Mouse (Mus musculus) brown adipose tissue, adult 24 weeks (tissue): ENCODE measurements around the gene Polg2. TPM values are rescaled to one million over a fixed set of nuclear protein-coding genes. Genes with fewer than 3 reads are reported as not detected.
"Not testable (repeated sequence)": the region's sequence is repeated elsewhere in the genome, so short reads cannot be mapped to it uniquely, and the experiment has no call there.

Source experiments
- H3K27ac ChIP-seq: fragments of 200-500 bp; replicated peaks from 2 replicates; pipeline ENCODE4 v1.5.1; 2012; ENCODE audit warnings: low read depth, mild to moderate bottlenecking, low read length
- H3K4me1 ChIP-seq: fragments of 200-500 bp; 2 replicates; pipeline ENCODE4 v1.6.1; 2012; ENCODE audit warnings: low read length, mixed read lengths; ENCODE audit not compliant: control insufficient read depth, insufficient read depth, insufficient read length
- H3K4me3 ChIP-seq: fragments of 200-500 bp; 2 replicates; pipeline ENCODE4 v1.5.1; 2012; ENCODE audit warnings: low read depth, mild to moderate bottlenecking, low read length, moderate library complexity; ENCODE audit not compliant: insufficient read depth
- polyA plus RNA-seq: library from polyadenylated mRNA; stranded (reverse); fragments of >200 nt; gene quantifications from 2 replicates; pipeline ENCODE4 v1.2.4, GENCODE M21; 2012; ENCODE audit not compliant: missing spikeins, insufficient read depth, insufficient read length

Polg2 gene
- polyA plus RNA-seq, 1 experiment: 4.6 TPM

DNA sequence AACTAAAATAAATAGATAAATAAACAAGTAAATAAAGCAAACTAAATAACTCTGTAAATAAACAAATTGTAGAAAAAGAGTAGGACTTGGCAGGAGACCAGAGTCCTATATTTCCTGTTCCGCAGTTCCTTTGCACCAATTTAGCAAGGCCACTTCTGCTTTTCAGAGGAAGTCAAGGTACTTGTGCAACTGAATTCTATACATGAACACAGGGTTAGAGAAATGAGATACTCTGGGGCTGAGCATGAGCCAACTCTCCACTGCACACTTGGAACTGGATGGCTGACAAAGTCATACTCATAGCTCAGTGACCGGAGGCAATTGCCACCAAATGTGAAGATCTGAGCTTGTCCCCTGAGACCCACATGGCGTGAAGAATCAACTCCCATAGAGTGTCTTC, 20.3 kb downstream of the Polg2 start:
- Histone ChIP-seq H3K4me1 (no peaks in the 10 kb centered on the region; the same call in 1 of the 2 replicates), H3K4me3 (no peak overlapping the region)

GRCm38 (mm10) chr11:106755583-106755982, 23.8 kb downstream of the Polg2 start:
- no peak overlapping the region for H3K27ac ChIP-seq
- no peak overlapping the region for H3K4me3 ChIP-seq
- no peaks in the 10 kb centered on the region; the same call in 1 of the 2 replicates for H3K4me1 ChIP-seq

More for the DNA sequence above, 20.3 kb downstream of the Polg2 start:
- H3K27ac ChIP-seq: no peak overlapping the region

DNA sequence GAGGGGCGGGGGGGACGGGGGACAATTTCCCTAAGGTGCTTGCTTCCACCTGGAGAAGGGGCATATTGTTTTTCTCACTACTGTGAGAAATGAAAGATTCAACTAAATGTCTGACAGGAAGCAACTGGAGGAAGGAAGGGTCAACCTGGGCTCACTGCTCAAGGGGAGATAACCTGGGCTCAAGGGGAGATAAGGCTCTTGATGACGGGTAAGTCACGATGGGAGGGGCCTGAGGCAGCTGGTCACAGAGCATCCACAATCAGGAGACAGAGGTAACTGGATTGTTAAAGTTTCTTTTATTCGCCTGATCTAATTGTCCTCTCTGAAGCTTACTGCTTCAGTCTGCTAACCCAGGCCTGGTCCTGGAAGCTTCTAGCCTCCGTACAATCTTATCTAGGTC, 26.0 kb downstream of the Polg2 start:
- no peak overlapping the region for H3K4me3 ChIP-seq
- no peak overlapping the region for H3K27ac ChIP-seq
- H3K4me1 ChIP-seq: no peaks in the 10 kb centered on the region; the same call in 1 of the 2 replicates

DNA sequence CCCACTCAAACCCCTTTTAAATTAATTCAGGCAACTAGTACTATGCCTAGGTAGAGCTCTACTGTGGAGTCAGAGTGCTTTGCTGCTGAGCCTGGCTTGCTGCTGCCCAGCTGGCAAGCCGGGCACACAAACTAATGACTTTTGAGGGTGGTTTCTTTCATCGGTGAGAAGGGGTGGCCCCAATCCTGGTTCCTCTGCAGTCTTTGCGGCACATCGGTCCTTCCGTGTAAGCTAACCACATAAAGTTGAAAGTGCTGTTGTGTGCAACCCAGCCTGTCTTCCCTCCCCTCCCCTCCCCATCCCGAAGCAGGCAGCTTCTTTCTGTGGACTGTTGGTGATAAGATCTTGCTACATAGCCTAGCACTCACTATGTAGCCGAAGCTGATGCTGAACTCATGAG, 27.2 kb downstream of the Polg2 start:
- peak overlapping the region; percentile 14; the same call in 1 of the 2 replicates for H3K4me3 ChIP-seq
- H3K27ac ChIP-seq: peak overlapping the region; percentile 43
- H3K4me1 ChIP-seq: no peaks in the 10 kb centered on the region; the same call in 1 of the 2 replicates

DNA sequence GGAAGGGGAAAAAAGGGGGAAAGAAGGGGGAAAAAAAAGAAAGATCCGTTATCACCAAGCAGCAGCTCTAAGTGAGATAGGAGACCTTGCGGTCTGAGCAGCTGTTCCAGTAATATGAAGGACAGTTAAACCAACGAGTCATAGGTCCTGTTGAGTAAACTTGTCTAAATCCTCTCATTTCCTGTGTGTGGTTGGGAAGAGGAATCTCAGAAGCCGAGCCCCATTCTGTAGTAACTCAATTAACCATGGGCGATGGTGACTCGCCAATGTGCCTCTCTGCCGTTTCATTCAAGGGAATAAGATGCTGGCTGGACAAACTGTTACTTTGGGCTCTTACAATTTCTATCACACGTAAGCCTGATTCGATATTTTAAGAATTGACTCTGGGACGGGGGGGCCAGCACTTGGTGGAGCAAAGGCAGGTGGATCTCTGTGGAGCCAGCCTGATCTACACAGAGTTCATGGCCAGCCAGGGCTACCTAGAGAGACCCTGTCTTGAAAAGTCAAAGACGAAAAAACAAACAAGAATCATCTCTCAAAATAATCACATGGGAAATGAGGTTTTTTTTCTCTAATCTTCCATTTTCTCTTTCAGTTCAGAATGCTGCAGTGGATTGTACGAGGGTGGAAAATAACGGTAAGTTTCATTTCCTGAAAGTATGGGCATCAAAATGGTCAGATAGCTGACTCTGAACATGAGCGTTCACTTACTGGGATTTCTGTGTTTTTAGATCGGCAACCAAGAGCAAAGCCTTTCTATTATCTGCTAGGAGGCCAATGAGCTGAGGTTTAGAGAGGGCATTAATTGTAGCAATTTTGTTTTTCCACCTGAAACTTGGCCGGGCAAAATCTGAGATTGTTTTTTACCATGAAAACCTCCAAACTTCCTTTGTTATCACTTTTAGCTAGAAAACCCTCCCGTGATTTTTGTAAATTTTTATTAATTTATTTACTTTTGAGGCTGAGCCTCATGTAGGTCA, 28.0 kb downstream of the Polg2 start, which contains the start of gene Milr1:
Gene Milr1 (plus strand): TSS at position 188 of the 980 bp plus-strand sequence.
- peak within 1 kb of the TSS; percentile 80 for H3K27ac ChIP-seq
- H3K4me3 ChIP-seq: peak within 1 kb of the TSS; percentile 42
- H3K4me1 ChIP-seq: no peaks in the 10 kb centered on the region; the same call in 1 of the 2 replicates

DNA sequence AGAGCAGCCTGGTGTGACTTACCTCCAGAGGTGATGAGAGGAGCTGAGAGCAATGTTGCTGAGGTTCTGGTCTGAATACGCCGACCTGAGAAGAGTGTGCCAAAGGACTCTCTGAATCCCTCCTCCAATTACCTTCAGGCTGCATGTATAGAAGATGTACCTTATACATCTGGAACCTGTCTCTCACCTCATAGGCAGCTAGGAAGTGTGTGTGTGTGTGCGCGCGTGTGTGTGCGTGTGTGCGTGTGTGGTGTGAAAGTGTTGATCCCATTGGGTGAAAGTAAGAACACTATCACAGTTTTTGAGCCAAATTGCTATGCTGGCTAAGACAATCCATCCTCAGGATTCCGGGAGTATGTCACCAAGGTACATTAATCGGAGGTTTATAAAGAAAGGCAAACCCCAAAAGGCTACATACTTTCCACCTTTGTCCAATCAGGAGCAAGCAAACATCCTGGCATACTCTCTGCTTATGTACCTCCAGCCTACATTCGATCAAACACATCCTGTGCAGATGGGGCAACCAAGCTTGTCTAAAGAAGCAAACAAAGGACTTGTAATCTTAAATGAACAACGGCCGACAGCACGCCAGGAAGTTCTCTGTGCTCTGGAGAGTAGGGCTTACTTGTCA, 29.1 kb downstream of the Polg2 start, which contains the start of gene Pecam1:
Gene Pecam1 (minus strand): TSS at position 508 of the 631 bp plus-strand sequence.
- peak within 1 kb of the TSS; percentile 80 for H3K27ac ChIP-seq
- H3K4me3 ChIP-seq: peak within 1 kb of the TSS; percentile 42
- no peaks in the 10 kb centered on the region for H3K4me1 ChIP-seq

DNA sequence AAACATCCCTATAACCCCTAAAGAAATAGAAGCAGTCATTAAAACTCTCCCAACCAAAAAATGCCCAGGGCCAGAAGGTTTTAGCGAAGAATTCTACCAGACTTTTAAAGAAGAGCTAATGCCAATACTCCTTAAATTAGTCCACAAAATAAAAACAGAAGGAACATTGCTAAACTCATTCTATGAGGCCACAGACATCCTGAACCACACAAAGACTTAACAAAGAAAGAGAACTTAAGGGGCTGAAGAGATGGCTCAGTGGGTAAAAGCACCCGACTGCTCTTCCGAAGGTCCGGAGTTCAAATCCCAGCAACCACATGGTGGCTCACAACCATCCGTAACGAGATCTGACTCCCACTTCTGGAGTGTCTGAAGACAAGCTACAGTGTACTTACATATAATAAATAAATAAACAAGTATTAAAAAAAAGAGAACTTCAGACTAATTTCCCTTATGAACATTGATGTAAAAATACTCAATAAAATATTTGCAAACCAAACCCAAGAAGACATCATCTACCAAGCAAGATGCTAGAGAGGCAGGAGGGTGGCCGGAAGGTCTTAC, 29.7 kb downstream of the Polg2 start:
- not testable (repeated sequence) for H3K4me1 ChIP-seq, H3K27ac ChIP-seq, H3K4me3 ChIP-seq

DNA sequence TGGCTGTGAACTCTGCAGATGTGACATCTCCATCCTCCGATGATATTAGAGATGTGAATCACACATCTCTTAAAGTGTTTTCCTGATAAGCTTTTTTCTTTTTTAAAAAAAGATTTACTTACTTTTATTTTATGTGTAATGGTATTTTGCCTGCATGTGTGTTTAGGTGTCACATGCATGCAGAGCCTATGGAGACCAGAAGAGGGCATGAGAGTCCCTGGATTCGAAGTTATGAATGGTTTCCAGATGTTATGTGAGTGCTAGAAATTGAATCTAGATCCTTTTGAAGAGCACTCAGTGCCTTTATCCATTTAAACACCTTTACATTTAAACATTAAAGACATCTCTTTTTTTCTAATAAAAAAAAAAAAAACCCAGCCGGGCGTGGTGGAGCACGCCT, 34.4 kb downstream of the Polg2 start:
- Histone ChIP-seq H3K4me1 (peaks cover 4% of the 10 kb centered on the region; the same call in 1 of the 2 replicates), H3K4me3 (no peak overlapping the region), H3K27ac (no peak overlapping the region)

DNA sequence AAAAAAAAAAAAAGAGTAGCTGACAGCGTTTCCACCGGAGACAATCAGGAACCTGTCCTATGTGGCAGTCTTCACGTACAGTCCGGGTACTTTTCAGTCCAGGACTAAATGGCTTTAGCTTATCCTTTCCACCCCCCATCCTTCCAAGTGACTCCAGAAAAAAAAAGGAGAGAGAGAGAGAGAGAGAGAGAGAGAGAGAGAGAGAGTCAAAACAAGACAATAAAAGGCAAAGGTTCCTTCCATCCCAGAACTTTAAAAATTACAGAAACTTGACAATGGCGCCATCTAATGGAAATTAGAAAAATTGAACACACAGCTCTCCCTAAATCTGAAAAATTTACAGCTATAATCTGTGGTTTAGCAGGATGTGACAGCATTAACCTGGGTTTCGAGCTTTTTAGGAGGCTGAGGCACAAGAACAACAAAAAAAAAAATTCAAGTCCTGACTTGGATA, 36.9 kb downstream of the Polg2 start:
- Histone ChIP-seq H3K4me1 (peaks cover 7% of the 10 kb centered on the region; the same call in 1 of the 2 replicates), H3K4me3 (no peak overlapping the region), H3K27ac (no peak overlapping the region)

DNA sequence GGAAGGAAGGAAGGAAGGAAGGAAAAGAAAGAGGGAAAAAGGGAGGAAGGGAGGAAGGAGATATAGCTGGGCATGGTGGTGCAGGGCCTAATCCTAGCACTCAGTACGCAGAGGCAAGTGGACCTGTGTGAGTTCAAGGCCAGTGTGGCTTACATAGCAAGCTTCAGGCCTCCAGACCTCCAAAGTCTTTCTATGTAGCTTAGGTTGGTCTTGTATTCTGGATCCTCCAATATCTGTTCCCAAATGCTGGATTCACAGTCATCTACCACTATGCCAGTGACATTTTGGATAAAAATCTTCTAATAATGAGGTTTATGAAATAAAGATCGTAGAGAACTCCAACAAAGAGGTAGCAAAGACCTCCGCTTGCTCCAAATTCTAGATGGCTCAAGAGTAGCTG, 37.5 kb downstream of the Polg2 start:
- H3K27ac ChIP-seq: peak overlapping the region; percentile 17; the same call in 1 of the 2 replicates
- H3K4me3 ChIP-seq: no peak overlapping the region

DNA sequence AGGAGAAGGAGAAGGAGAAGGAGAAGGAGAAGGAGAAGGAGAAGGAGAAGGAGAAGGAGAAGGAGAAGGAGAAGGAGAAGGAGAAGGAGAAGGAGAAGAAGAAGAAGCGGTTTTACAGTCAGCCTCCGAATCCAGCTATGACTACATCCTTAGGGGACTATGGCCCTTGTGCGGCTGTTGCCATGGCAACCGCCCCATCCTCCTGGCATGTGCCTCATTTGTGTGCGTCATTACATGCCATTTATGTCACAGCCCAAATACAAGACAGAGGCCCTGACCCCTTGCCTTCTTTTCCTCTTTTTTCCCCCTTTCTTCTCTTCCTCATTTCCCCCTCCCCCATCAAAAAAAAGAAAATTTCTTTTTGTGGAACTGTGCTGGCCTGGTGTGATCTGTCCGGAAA, 38.1 kb downstream of the Polg2 start:
- Histone ChIP-seq H3K4me3 (no peak overlapping the region), H3K4me1 (peaks cover 7% of the 10 kb centered on the region), H3K27ac (no peak overlapping the region)

More for the DNA sequence above, 37.5 kb downstream of the Polg2 start:
- peaks cover 7% of the 10 kb centered on the region; the same call in 1 of the 2 replicates for H3K4me1 ChIP-seq

- peaks cover 11% of the 10 kb centered on the region for H3K4me1 ChIP-seq
- not testable (repeated sequence) for H3K4me3 ChIP-seq, H3K27ac ChIP-seq
Measured at GRCm38 (mm10) chr11:106740724-106741123, 38.6 kb downstream of the Polg2 start.

GRCm38 (mm10) chr11:106739116-106739515, 40.2 kb downstream of the Polg2 start:
- Histone ChIP-seq H3K4me3 (no peak overlapping the region), H3K4me1 (peaks cover 11% of the 10 kb centered on the region), H3K27ac (peak overlapping the region; percentile 61)

GRCm38 (mm10) chr11:106737178-106737621, 42.1 kb downstream of the Polg2 start:
- H3K4me1 ChIP-seq: peaks cover 11% of the 10 kb centered on the region
- H3K4me3 ChIP-seq: no peak overlapping the region
- H3K27ac ChIP-seq: peak overlapping the region; percentile 88

DNA sequence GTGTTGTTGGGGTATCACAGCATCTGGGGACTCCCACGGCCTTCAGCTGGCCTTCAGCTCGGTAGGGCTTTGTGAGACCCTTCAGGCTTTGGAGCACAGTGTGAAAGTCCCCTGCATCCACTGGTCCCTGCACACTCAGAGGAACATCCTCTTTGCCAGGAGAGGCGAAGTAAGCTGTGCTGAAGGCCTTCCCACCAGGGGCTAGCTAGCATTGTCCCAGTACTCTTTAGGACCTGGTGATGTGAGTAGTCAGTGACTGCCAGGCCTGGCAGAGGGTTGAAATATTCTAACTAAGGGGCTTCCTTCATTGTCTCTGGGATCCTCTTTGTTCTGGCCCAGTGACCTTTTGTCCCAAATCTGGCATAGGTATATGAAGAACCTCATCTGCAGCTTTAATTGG, 42.7 kb downstream of the Polg2 start:
- peaks cover 11% of the 10 kb centered on the region for H3K4me1 ChIP-seq
- peak overlapping the region; percentile 88 for H3K27ac ChIP-seq
- no peak overlapping the region for H3K4me3 ChIP-seq
